8 mouse cellular contexts compared by ENCODE assay signal in the genomic region with DNA sequence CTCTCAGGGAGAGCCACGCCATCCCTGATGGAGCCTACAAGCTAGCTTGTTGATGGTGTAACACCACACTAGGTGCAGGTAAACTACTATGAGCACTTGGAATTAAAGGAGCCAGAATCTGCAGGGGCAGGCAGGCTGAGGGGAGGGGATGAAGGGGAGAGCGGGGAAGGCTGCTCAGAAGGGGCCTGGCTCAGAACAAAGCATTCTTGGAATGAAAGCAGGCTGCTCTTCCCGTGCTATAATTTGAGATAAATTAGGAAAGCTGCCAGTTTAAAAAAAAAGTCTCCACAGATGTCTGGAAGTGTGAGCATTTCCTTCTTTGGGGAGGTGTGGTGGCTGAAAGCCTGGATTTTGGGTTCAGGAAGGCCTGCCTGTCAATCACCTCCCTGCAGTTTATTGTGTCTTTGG. TPM values are rescaled to one million over a fixed set of nuclear protein-coding genes. Genes with fewer than 3 reads are reported as not detected.
DNase-seq lines count a peak whose midpoint lies in the region; ATAC-seq lines count a peak whose summit lies in the region.

No protein-coding gene starts in this region.

- 66% methylated on average over 3 of the region's 3 CpGs for WGBS in liver, embryonic 15.5 days (ENCODE audit: insufficient replicate concordance)
- WGBS in liver, embryonic 11.5 days, result 61% methylated on average over 3 of the region's 3 CpGs
- WGBS in forebrain, embryonic 15.5 days, result 8% methylated on average over 3 of the region's 3 CpGs

- no peak overlapping the region for H3K4me3 ChIP-seq in liver, embryonic 15.5 days (replicated peaks)
- no peak overlapping the region for H3K4me3 ChIP-seq in liver, embryonic 11.5 days (ENCODE audit: low read depth, low read length)
- H3K4me3 ChIP-seq in forebrain, embryonic 15.5 days, result no peak overlapping the region

- no peak overlapping the region for H3K9ac ChIP-seq in liver, embryonic 15.5 days
- no peak overlapping the region for H3K9ac ChIP-seq in liver, embryonic 11.5 days (ENCODE audit: low read depth, low read length)
- H3K9ac ChIP-seq in forebrain, embryonic 15.5 days (replicated peaks), result no peak overlapping the region

- peak; percentile 87 for DNase-seq in heart, adult 11 months
- DNase-seq in heart, postnatal 25 days (ENCODE audit: low spot score), result no peak
- no peak for DNase-seq in liver, embryonic 11.5 days (ENCODE audit: low spot score)
- DNase-seq in right cerebral cortex, adult 2 months (ENCODE audit: low spot score in 2 of 2), result peak; percentile 12 to 24
- no peak for DNase-seq in B cell, adult 2 months
- no peak for DNase-seq in urinary bladder, postnatal 36 days (ENCODE audit: low spot score in 2 of 2)

- H3K36me3 ChIP-seq in liver, embryonic 15.5 days (replicated peaks), result no peaks in the 10 kb centered on the region
- no peaks in the 10 kb centered on the region for H3K36me3 ChIP-seq in liver, embryonic 11.5 days (ENCODE audit: control insufficient read depth, insufficient read depth, low read length)
- no peaks in the 10 kb centered on the region for H3K36me3 ChIP-seq in forebrain, embryonic 15.5 days

- no peaks in the 10 kb centered on the region for H3K9me3 ChIP-seq in liver, embryonic 15.5 days (replicated peaks)
- H3K9me3 ChIP-seq in liver, embryonic 11.5 days (ENCODE audit: control insufficient read depth, low read length), result no peaks in the 10 kb centered on the region
- H3K9me3 ChIP-seq in forebrain, embryonic 15.5 days, result no peaks in the 10 kb centered on the region

- no peak for ATAC-seq in liver, embryonic 15.5 days (ENCODE audit: insufficient read depth)
- ATAC-seq in liver, embryonic 11.5 days (replicated peaks; ENCODE audit: low FRiP score), result no peak
- peak; percentile 88 for ATAC-seq in forebrain, embryonic 15.5 days (replicated peaks)

- intact Hi-C loops in heart, postnatal 25 days (cut with DNase I), result no loop called here

- peak overlapping the region; percentile 87; the same call in 1 of the 2 replicates for H3K27ac ChIP-seq in liver, embryonic 15.5 days (replicated peaks)
- no peak overlapping the region for H3K27ac ChIP-seq in liver, embryonic 11.5 days (ENCODE audit: low read depth, low read length)
- H3K27ac ChIP-seq in forebrain, embryonic 15.5 days (replicated peaks), result peak overlapping the region; percentile 87

- H3K4me1 ChIP-seq in liver, embryonic 15.5 days (replicated peaks), result peaks cover 63% of the 10 kb centered on the region
- peaks cover 19% of the 10 kb centered on the region for H3K4me1 ChIP-seq in liver, embryonic 11.5 days (replicated peaks; ENCODE audit: control insufficient read depth, insufficient read depth, low read length)
- H3K4me1 ChIP-seq in forebrain, embryonic 15.5 days, result peaks cover 29% of the 10 kb centered on the region

- no peaks in the 10 kb centered on the region for H3K27me3 ChIP-seq in liver, embryonic 15.5 days
- H3K27me3 ChIP-seq in liver, embryonic 11.5 days (replicated peaks; ENCODE audit: control insufficient read depth, insufficient read depth, low read length), result no peaks in the 10 kb centered on the region
- no peaks in the 10 kb centered on the region for H3K27me3 ChIP-seq in forebrain, embryonic 15.5 days

- no peak overlapping the region for H3K4me2 ChIP-seq in liver, embryonic 15.5 days
- no peak overlapping the region for H3K4me2 ChIP-seq in liver, embryonic 11.5 days
- H3K4me2 ChIP-seq in forebrain, embryonic 15.5 days (replicated peaks), result no peak overlapping the region

RNA-seq across cellular contexts. Expression of gene Zfp644, which starts 14.8 kb away (rescaled TPM):
- 10 to 100 TPM; 57.2 to 60.5 TPM for total RNA-seq in heart, postnatal 25 days (2021)
- polyA plus RNA-seq in liver, embryonic 15.5 days (2015; fragmentation: Nextera tagmentation; extraction: Ambion mirVana), result 16.5 and 16.7 TPM in 2 replicates
- 36.6 and 44.4 TPM in 2 replicates for polyA plus RNA-seq in liver, embryonic 11.5 days (2014; fragmentation: Nextera tagmentation; extraction: Ambion mirVana)
- 77.8 and 86.8 TPM in 2 replicates for polyA plus RNA-seq in forebrain, embryonic 15.5 days (2015; fragmentation: Nextera tagmentation; extraction: Ambion mirVana)

Comparison
In these comparisons a context has a peak if more than half of its experiments do, and no peak if none do; other contexts are left out.
1. DNase-seq: peak in heart, adult 11 months (single experiment) and right cerebral cortex, adult 2 months (2 of 2); none in heart, postnatal 25 days (single experiment), liver, embryonic 11.5 days (single experiment), B cell, adult 2 months (0 of 2) and urinary bladder, postnatal 36 days (0 of 2).